Mouse (Mus musculus) heart, adult 2 months (tissue): ENCODE data around the gene Srgap3.

Source experiments
- EP300 ChIP-seq: fragments of 200-500 bp; IDR thresholded peaks from 2 replicates; pipeline ENCODE4 v1.6.1; 2011; ENCODE audit warnings: low read depth, low read length, control low read depth; ENCODE audit not compliant: insufficient read depth
- POLR2A ChIP-seq: fragments of 200-500 bp; IDR thresholded peaks from 2 replicates; pipeline ENCODE4 v1.6.1; 2011; ENCODE audit warnings: mild to moderate bottlenecking, low read depth, low read length, control low read depth; ENCODE audit not compliant: insufficient read depth

- TF ChIP-seq EP300 = no peak
- TF ChIP-seq POLR2A = no peak
Measured at GRCm38 (mm10) chr6:112732434-112732833, 214.6 kb downstream of the Srgap3 start.
